Mouse (Mus musculus) forebrain, embryonic 11.5 days (tissue): ENCODE measurements around the gene Dclk3. TPM values are rescaled to one million over a fixed set of nuclear protein-coding genes. Genes with fewer than 3 reads are reported as not detected.

ENCODE experiments used
- polyA plus RNA-seq: library from polyadenylated mRNA; unstranded; fragments of >200 nt; fragmentation: Nextera tagmentation; extraction: Ambion mirVana; gene quantifications from 2 replicates; pipeline ENCODE4 v1.2.1, GENCODE M21; 2014

Gene Dclk3
- polyA plus RNA-seq, 1 experiment from 2014 or later, result 0.20 TPM

Other genes starting within 250 kb of the Dclk3 start
- 54.7 and 57.9 TPM in 2 replicates for gene Mlh1, start 167.3 kb upstream of the Dclk3 start, polyA plus RNA-seq
- 44.5 and 45.6 TPM in 2 replicates for gene Epm2aip1, start 167.2 kb upstream of the Dclk3 start, polyA plus RNA-seq
- 0.92 and 1.0 TPM in 2 replicates for gene Trank1, start 127.3 kb upstream of the Dclk3 start, polyA plus RNA-seq